Mouse (Mus musculus) forebrain, embryonic 16.5 days (tissue): ENCODE measurements around the gene Med18. TPM values are rescaled to one million over a fixed set of nuclear protein-coding genes. Genes with fewer than 3 reads are reported as not detected.

ENCODE experiments used
- ATAC-seq: fragments of 200-750 bp; cut with Nextera tagmentation; 2 replicates; pipeline ENCODE4 v1.8.0; 2017; ENCODE audit warnings: mild to moderate bottlenecking, moderate library complexity
- H3K27ac ChIP-seq: fragments of 300-500 bp; sonication (generic); 2 replicates; pipeline ENCODE4 v1.5.1; 2014; ENCODE audit warnings: low read length, control low read depth
- H3K27me3 ChIP-seq: fragments of 300-500 bp; sonication (generic); replicated peaks from 2 replicates; pipeline ENCODE4 v1.6.1; 2014; ENCODE audit warnings: low read length; ENCODE audit not compliant: control insufficient read depth, insufficient read depth
- H3K36me3 ChIP-seq: fragments of 300-500 bp; sonication (generic); 2 replicates; pipeline ENCODE4 v1.6.1; 2014; ENCODE audit not compliant: control insufficient read depth, insufficient read depth
- H3K4me1 ChIP-seq: fragments of 300-500 bp; sonication (generic); replicated peaks from 2 replicates; pipeline ENCODE4 v1.6.1; 2014; ENCODE audit warnings: low read length; ENCODE audit not compliant: control insufficient read depth, insufficient read depth
- H3K4me2 ChIP-seq: fragments of 300-500 bp; sonication (generic); 2 replicates; pipeline ENCODE4 v1.6.1; 2014; ENCODE audit warnings: mild to moderate bottlenecking, low read length, control low read depth
- H3K4me3 ChIP-seq: fragments of 300-500 bp; sonication (generic); replicated peaks from 2 replicates; pipeline ENCODE4 v1.5.1; 2014; ENCODE audit warnings: mild to moderate bottlenecking, low read length, control low read depth
- H3K9ac ChIP-seq: fragments of 300-500 bp; sonication (generic); replicated peaks from 2 replicates; pipeline ENCODE4 v1.6.1; 2014; ENCODE audit warnings: low read depth, low read length, control low read depth
- H3K9me3 ChIP-seq: fragments of 300-500 bp; sonication (generic); 2 replicates; pipeline ENCODE4 v1.6.1; 2016; ENCODE audit warnings: low read length; ENCODE audit not compliant: control insufficient read depth
- WGBS: fragments of 180-500 bp; shearing (Covaris S2); extraction: QIAGEN DNeasy Blood & Tissue Kit; methylation state at CpG from one replicate; pipeline ENCODE4 v1.1.7; 2014; 5-methylcytosine and 5-hydroxymethylcytosine counted together
- polyA plus RNA-seq: library from polyadenylated mRNA; unstranded; fragments of >200 nt; fragmentation: Nextera tagmentation; extraction: Ambion mirVana; gene quantifications from 2 replicates; pipeline ENCODE4 v1.2.1, GENCODE M21; 2015

The Med18 gene
- polyA plus RNA-seq, 1 experiment from 2014 or later = 23.5 TPM

DNA sequence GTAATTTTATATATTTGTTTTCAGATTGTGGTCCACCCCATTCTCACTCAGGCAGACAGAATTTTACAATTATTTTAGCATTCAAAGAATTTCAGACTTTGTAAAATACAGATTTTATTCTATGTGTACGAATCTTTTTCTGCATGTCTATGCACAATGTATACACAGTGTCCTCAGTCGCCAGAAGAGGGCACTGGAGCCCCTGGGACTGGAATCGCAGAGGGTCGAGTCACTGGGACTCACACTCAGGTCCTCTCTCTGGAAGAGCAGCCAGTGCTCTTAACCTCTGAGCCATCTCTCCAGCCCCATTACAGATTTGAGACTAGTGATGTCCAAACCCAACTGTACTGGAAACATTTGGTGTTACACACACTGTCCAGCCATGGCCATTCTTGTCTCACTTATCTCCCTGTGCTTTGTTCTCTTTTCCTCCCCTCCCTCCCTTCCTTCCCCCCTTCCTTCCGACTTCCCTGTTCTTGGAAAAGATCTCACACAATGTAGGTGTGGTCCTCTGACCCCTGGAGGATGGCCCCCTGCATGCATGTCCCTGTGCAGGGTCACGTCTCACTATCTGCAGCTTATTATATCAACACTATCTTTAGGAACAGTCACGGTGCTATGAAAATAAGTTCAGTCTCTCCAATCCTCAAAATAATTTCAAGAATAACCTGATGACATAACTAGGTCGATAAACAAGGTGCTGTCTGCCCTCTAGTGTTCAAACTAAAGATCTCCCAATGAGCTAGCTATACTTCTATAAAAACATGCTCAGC, 52.2 kb downstream of the Med18 start:
- WGBS = 53% methylated on average over 8 of the region's 8 CpGs
- Histone ChIP-seq H3K9ac (no peak overlapping the region), H3K9me3 (no peaks in the 10 kb centered on the region), H3K4me2 (no peak overlapping the region), H3K4me3 (no peak overlapping the region), H3K27ac (no peak overlapping the region), H3K4me1 (no peaks in the 10 kb centered on the region), H3K36me3 (no peaks in the 10 kb centered on the region), H3K27me3 (no peaks in the 10 kb centered on the region)
- ATAC-seq = no peak

GRCm38 (mm10) chr4:132409587-132410229, 54.0 kb downstream of the Med18 start:
- no peaks in the 10 kb centered on the region for H3K9me3 ChIP-seq
- no peaks in the 10 kb centered on the region for H3K4me1 ChIP-seq
- WGBS = 92% methylated on average over 4 of the region's 4 CpGs
- no peaks in the 10 kb centered on the region for H3K27me3 ChIP-seq
- H3K36me3 ChIP-seq = no peaks in the 10 kb centered on the region
- H3K4me3 ChIP-seq = no peak overlapping the region
- no peak for ATAC-seq
- H3K9ac ChIP-seq = no peak overlapping the region
- H3K4me2 ChIP-seq = no peak overlapping the region
- no peak overlapping the region for H3K27ac ChIP-seq

Other genes with a start within 250 kb of the Med18 start
- gene Gmeb1, start 202.3 kb downstream of the Med18 start, polyA plus RNA-seq = 44.3 and 55.3 TPM in 2 replicates
- 43.5 and 43.8 TPM in 2 replicates for gene Taf12, start 189.5 kb downstream of the Med18 start, polyA plus RNA-seq
- gene Rab42, start 160.5 kb downstream of the Med18 start, polyA plus RNA-seq = 0.80 and 1.4 TPM in 2 replicates
- 81.9 and 86.4 TPM in 2 replicates for gene Trnau1ap, start 134.4 kb downstream of the Med18 start, polyA plus RNA-seq
- 51.3 and 52.3 TPM in 2 replicates for gene Rcc1, start 110.3 kb downstream of the Med18 start, polyA plus RNA-seq
- gene Phactr4, start 41.4 kb downstream of the Med18 start, polyA plus RNA-seq = 9.7 and 11.6 TPM in 2 replicates
- gene Sesn2, start 46.6 kb upstream of the Med18 start, polyA plus RNA-seq = 6.1 and 8.3 TPM in 2 replicates
- gene Atpif1, start 69.7 kb upstream of the Med18 start, polyA plus RNA-seq = 1,102 and 1,203 TPM in 2 replicates
- gene Dnajc8, start 71.6 kb upstream of the Med18 start, polyA plus RNA-seq = 132 and 140 TPM in 2 replicates
- gene Ptafr, start 100.1 kb upstream of the Med18 start, polyA plus RNA-seq = 0.25 and 0.39 TPM in 2 replicates
- 17.6 and 18.4 TPM in 2 replicates for gene Eya3, start 175.1 kb upstream of the Med18 start, polyA plus RNA-seq